Mouse (Mus musculus): ENCODE data around the gene Mb21d2. TPM values are rescaled to one million over a fixed set of nuclear protein-coding genes. Genes with fewer than 3 reads are reported as not detected.

Gene Mb21d2
- polyA plus RNA-seq, 1 experiment from 2014 or later: 9.5 TPM

GRCm38 (mm10) chr16:28927381-28927780 is 2.1 kb downstream of the Mb21d2 start:
- no peaks in the 10 kb centered on the region for H3K36me3 ChIP-seq
- H3K4me3 ChIP-seq: peak overlapping the region; percentile 86
- ATAC-seq (replicated peaks): 0 out of 2 replicates have a peak, but pooled peaks have one; percentile 9
- H3K9ac ChIP-seq (replicated peaks): peak overlapping the region; percentile 74; the same call in 1 of the 2 replicates
- H3K9me3 ChIP-seq: no peaks in the 10 kb centered on the region
- no peak overlapping the region for H3K27ac ChIP-seq (replicated peaks)
- H3K4me2 ChIP-seq (replicated peaks): peak overlapping the region; percentile 92
- 10% methylated on average over 9 of the region's 9 CpGs for WGBS
- no peaks in the 10 kb centered on the region for H3K27me3 ChIP-seq
- peaks cover 25% of the 10 kb centered on the region for H3K4me1 ChIP-seq

GRCm38 (mm10) chr16:28919320-28919885 is 10.1 kb downstream of the Mb21d2 start:
- WGBS: 68% methylated on average over 11 of the region's 11 CpGs
- H3K27ac ChIP-seq (replicated peaks): no peak overlapping the region
- H3K4me1 ChIP-seq: peaks cover 11% of the 10 kb centered on the region; the same call in 1 of the 2 replicates
- no peaks in the 10 kb centered on the region for H3K36me3 ChIP-seq
- ATAC-seq (replicated peaks): peak; percentile 47; the same call in 1 of the 2 replicates
- H3K27me3 ChIP-seq: no peaks in the 10 kb centered on the region
- H3K4me3 ChIP-seq: no peak overlapping the region
- no peak overlapping the region for H3K9ac ChIP-seq (replicated peaks)
- H3K4me2 ChIP-seq (replicated peaks): no peak overlapping the region
- H3K9me3 ChIP-seq: no peaks in the 10 kb centered on the region

GRCm38 (mm10) chr16:28915362-28915761 is 14.1 kb downstream of the Mb21d2 start:
- Histone ChIP-seq H3K4me2 (replicated peaks) (no peak overlapping the region), H3K9me3 (no peaks in the 10 kb centered on the region), H3K36me3 (no peaks in the 10 kb centered on the region), H3K27me3 (no peaks in the 10 kb centered on the region), H3K9ac (replicated peaks) (no peak overlapping the region), H3K4me1 (peaks cover 11% of the 10 kb centered on the region; the same call in 1 of the 2 replicates), H3K27ac (replicated peaks) (no peak overlapping the region), H3K4me3 (no peak overlapping the region)
- ATAC-seq (replicated peaks): no peak
- 71% methylated on average over 7 of the region's 7 CpGs for WGBS

- Histone ChIP-seq H3K4me2 (replicated peaks) (no peak overlapping the region), H3K4me3 (no peak overlapping the region), H3K27ac (replicated peaks) (no peak overlapping the region), H3K27me3 (no peaks in the 10 kb centered on the region), H3K9me3 (no peaks in the 10 kb centered on the region), H3K4me1 (peaks cover 11% of the 10 kb centered on the region; the same call in 1 of the 2 replicates), H3K9ac (replicated peaks) (no peak overlapping the region), H3K36me3 (no peaks in the 10 kb centered on the region)
- no peak for ATAC-seq (replicated peaks)
- WGBS: 94% methylated on average over 1 of the region's 1 CpGs
These were observed 14.8 kb downstream of the Mb21d2 start for GRCm38 (mm10) chr16:28914709-28915108.

DNA sequence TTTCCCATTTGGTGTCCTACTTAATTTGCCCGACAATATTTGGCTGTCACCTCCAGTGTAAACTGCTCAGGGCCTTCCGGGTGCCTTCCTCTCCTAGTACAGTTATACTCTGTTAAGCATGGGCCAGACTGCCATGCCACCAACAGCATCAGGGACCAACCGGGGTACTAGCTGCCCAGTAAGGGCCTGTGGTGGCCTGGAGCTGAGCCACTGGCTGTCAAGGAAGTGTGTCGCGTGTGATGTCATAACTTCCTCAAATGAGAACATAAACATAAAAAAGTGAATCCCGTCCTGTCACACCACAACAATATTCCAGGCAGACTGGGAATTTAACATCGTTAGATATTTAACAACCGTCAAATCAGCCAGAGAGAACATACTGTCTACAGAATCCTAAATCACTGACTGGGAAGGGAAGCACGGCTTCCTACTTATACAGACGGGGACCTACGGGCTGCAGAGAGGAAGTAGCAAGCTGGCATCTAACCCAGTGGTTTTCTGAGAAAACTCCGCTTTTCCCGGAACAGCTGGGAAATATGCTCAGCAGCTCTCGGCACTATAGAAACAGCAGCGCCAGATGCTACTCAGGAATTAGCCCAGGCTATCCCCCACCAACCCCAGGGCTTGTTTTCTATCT is 17.9 kb downstream of the Mb21d2 start:
- no peaks in the 10 kb centered on the region for H3K27me3 ChIP-seq
- 0 out of 2 replicates have a peak, but pooled peaks cover 5% of the 10 kb centered on the region for H3K4me1 ChIP-seq
- H3K4me2 ChIP-seq (replicated peaks): no peak overlapping the region
- H3K9me3 ChIP-seq: no peaks in the 10 kb centered on the region
- H3K9ac ChIP-seq (replicated peaks): no peak overlapping the region
- no peak overlapping the region for H3K27ac ChIP-seq (replicated peaks)
- 83% methylated on average over 15 of the region's 15 CpGs for WGBS
- no peaks in the 10 kb centered on the region for H3K36me3 ChIP-seq
- no peak for ATAC-seq (replicated peaks)
- no peak overlapping the region for H3K4me3 ChIP-seq

DNA sequence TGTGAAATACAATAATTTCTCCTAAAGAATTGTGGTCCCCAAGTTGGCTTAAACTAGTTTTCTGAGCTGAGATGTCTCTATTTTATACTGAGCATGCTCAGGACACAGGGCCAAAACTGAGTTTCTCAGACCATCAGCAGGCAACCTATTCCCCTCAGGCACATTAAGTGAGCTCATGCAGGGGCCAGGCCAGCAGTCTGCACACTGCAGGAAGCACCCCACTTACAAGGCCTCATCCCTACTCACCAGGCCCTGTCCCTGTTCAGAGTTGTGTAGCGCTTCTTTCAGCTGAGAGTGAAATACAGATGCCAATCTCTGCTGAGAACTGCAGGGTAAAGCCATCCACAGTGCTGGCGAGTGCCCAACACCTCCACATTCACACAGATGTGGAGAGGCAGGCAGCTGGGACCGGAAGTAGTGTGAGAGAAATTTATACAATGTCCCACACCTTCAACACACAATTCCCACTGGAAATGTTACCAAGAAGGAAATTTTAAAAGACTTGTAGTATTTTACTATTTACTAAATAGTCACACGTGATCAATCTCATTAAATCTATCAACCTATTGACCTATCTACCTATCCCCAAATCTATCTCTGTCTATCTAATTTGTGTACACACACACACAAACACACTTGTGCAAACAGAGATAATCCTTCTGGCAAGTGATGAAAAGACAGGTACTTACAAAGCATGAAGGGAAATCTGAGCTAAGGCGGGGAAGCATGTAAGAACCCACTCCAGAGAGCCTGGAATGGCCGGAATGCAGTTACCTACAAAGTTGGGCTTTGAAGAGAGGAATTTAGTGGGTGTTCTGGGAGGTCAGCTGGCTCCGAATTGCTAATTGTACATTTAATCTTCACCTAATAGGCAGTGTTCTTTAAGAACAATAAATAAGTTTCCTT is 22.9 kb downstream of the Mb21d2 start:
- Histone ChIP-seq H3K9ac (replicated peaks) (no peak overlapping the region), H3K4me3 (no peak overlapping the region), H3K4me1 (no peaks in the 10 kb centered on the region), H3K9me3 (no peaks in the 10 kb centered on the region), H3K4me2 (replicated peaks) (no peak overlapping the region), H3K27ac (replicated peaks) (no peak overlapping the region), H3K36me3 (no peaks in the 10 kb centered on the region), H3K27me3 (no peaks in the 10 kb centered on the region)
- 73% methylated on average over 7 of the region's 7 CpGs for WGBS
- no peak for ATAC-seq (replicated peaks)

GRCm38 (mm10) chr16:28905567-28906289 is 23.7 kb downstream of the Mb21d2 start:
- H3K4me1 ChIP-seq: no peaks in the 10 kb centered on the region
- WGBS: 91% methylated on average over 11 of the region's 11 CpGs
- H3K27ac ChIP-seq (replicated peaks): no peak overlapping the region
- H3K9ac ChIP-seq (replicated peaks): no peak overlapping the region
- H3K36me3 ChIP-seq: no peaks in the 10 kb centered on the region
- H3K4me2 ChIP-seq (replicated peaks): no peak overlapping the region
- no peak for ATAC-seq (replicated peaks)
- H3K9me3 ChIP-seq: no peaks in the 10 kb centered on the region
- H3K27me3 ChIP-seq: no peaks in the 10 kb centered on the region
- H3K4me3 ChIP-seq: no peak overlapping the region

GRCm38 (mm10) chr16:28902620-28903565 is 26.6 kb downstream of the Mb21d2 start:
- Histone ChIP-seq H3K9ac (replicated peaks) (no peak overlapping the region), H3K4me1 (peaks cover 15% of the 10 kb centered on the region), H3K27me3 (no peaks in the 10 kb centered on the region), H3K36me3 (no peaks in the 10 kb centered on the region), H3K4me2 (replicated peaks) (no peak overlapping the region), H3K4me3 (no peak overlapping the region), H3K27ac (replicated peaks) (no peak overlapping the region), H3K9me3 (no peaks in the 10 kb centered on the region)
- 78% methylated on average over 14 of the region's 14 CpGs for WGBS
- no peak for ATAC-seq (replicated peaks)

DNA sequence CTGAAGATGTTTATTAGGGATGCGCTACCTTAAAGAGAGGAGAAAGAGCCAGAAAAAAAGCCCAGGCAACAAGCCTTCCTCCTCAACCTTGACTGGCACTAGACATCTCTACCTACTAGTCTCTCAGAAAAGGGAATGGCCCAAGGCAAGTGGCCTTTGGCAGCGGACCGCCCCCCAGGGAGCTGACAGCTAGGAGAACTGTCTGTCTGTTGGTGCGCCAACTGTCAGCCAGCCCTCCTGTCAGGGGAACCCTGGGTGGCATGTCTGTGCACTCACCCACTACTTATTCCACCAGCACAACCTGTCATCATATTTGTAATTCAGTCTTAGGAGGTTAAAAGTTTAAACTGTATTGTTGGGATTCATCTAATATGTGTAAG is 30.3 kb downstream of the Mb21d2 start:
- Histone ChIP-seq H3K9me3 (no peaks in the 10 kb centered on the region), H3K9ac (replicated peaks) (no peak overlapping the region), H3K27me3 (no peaks in the 10 kb centered on the region), H3K4me3 (no peak overlapping the region), H3K4me2 (replicated peaks) (no peak overlapping the region), H3K27ac (replicated peaks) (no peak overlapping the region), H3K4me1 (peaks cover 21% of the 10 kb centered on the region), H3K36me3 (no peaks in the 10 kb centered on the region)
- 68% methylated on average over 4 of the region's 4 CpGs for WGBS
- no peak for ATAC-seq (replicated peaks)

DNA sequence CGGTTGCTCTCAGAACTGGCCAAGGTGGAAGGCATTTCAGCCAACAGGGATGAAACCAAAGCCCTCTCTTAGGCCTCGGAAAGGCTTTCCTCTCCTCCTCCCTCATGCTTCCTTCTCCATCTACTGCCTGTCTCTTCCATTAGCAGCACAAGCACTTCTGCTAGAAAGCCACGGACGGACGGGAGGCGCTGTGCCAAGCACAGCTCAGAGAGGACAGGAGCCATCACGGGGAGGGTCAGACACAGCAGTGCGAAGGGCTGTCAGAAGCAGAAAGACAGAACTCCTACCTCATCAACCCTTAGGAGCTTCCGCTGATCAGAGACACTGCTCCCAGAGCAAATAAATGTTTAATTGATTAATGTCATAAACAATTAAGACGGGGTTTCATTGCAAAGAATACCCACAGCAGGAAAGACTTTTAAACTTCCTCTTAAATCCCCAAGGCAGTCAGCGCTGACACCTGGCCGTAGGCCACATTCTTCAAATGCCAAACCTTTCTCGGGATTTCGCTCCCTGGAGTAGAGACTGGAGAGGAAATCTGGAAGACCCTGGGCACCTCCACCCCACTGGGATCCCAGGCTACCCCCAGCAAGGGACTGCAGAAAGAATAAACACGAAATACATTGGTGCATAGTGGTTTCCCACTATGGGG is 30.8 kb downstream of the Mb21d2 start:
- peaks cover 21% of the 10 kb centered on the region for H3K4me1 ChIP-seq
- H3K4me3 ChIP-seq: no peak overlapping the region
- ATAC-seq (replicated peaks): no peak
- no peak overlapping the region for H3K9ac ChIP-seq (replicated peaks)
- no peak overlapping the region for H3K27ac ChIP-seq (replicated peaks)
- H3K4me2 ChIP-seq (replicated peaks): no peak overlapping the region
- no peaks in the 10 kb centered on the region for H3K9me3 ChIP-seq
- no peaks in the 10 kb centered on the region for H3K36me3 ChIP-seq
- no peaks in the 10 kb centered on the region for H3K27me3 ChIP-seq
- 37% methylated on average over 15 of the region's 15 CpGs for WGBS
